Mouse (Mus musculus): ENCODE data around the gene Zfp811.

DNA sequence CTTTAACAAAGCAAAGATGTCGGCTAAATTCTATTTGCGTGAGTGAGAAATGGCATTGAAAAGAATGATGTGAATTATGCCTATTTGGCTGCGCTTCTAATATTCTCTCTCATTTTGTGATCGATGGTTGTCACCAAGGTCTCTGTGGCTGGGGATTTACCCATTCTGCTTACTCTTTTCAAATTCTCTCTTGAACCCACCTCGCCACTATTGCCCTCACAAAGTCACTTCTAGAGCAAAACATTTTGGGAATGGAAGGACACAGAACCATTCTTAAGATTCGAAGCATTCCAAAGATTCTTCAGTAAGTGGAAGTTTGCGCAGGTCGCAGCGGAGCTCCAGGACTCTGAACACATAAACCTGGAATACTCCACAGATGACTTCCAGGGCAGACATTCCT, 21.2 kb downstream of the Zfp811 start:
- TF ChIP-seq GATA1 (IDR thresholded peaks at IDR 0.05; ENCODE audit: low read length) (no peak), TAL1 (IDR thresholded peaks at IDR 0.05; ENCODE audit: low read length) (no peak)
